Mouse (Mus musculus): ENCODE results near the gene Olfr1186.
"Not testable (repeated sequence)": the region's sequence is repeated elsewhere in the genome, so short reads cannot be mapped to it uniquely, and the experiment has no call there.

The Olfr1186 gene

GRCm38 (mm10) chr2:88518251-88518650 is at the start of gene Olfr1186:
Gene Olfr1186 (plus strand): TSS chr2:88518551.
- no peak for DNase-seq (ENCODE audit: low spot score in 2 of 2)

- no peak for DNase-seq (ENCODE audit: low spot score in 2 of 2)
Observed at GRCm38 (mm10) chr2:88483298-88483697, 35.1 kb upstream of the Olfr1186 start, which contains the start of gene Olfr1184. Gene Olfr1184 (plus strand): TSS chr2:88483598.

GRCm38 (mm10) chr2:88493020-88493419 is 25.3 kb upstream of the Olfr1186 start, which contains the start of gene Olfr1185-ps1:
Gene Olfr1185-ps1 (plus strand): TSS chr2:88493320.
- DNase-seq (ENCODE audit: low spot score in 2 of 2), result no peak

GRCm38 (mm10) chr2:88525720-88526119 is 7.4 kb downstream of the Olfr1186 start:
- no peak for DNase-seq (ENCODE audit: low spot score in 2 of 2)

- no peak for DNase-seq (ENCODE audit: low spot score in 2 of 2)
Observed at GRCm38 (mm10) chr2:88556635-88557034, 38.3 kb downstream of the Olfr1186 start, which contains the start of gene Olfr1188. Gene Olfr1188 (plus strand): TSS chr2:88556935.

GRCm38 (mm10) chr2:88572696-88573095 is 54.3 kb downstream of the Olfr1186 start:
- not testable (repeated sequence) for DNase-seq (ENCODE audit: low spot score in 2 of 2)

Measured in right cerebral cortex, adult 2 months (tissue).